Mouse (Mus musculus) MEL (cell line): ENCODE results near the gene Siah2.

Experiments
- BHLHE40 ChIP-seq: IDR thresholded peaks from 2 replicates; pipeline ENCODE4 v1.6.1; 2012; ENCODE audit warnings: low read depth, mild to moderate bottlenecking, inconsistent platforms, low read length, improper control_type of control experiment, borderline replicate concordance
- E2F4 ChIP-seq: IDR thresholded peaks from 2 replicates; pipeline ENCODE4 v1.6.1; 2011; ENCODE audit warnings: low read depth, low read length, improper control_type of control experiment, borderline replicate concordance
- GATA1 ChIP-seq: IDR thresholded peaks from 2 replicates; pipeline ENCODE4 v1.6.1; 2011; ENCODE audit warnings: low read depth, low read length, improper control_type of control experiment
- MAZ ChIP-seq: IDR thresholded peaks from 2 replicates; pipeline ENCODE4 v1.6.1; 2012; ENCODE audit warnings: low read depth, mild to moderate bottlenecking, inconsistent platforms, low read length, improper control_type of control experiment
- POLR2A ChIP-seq, 2 experiments: IDR thresholded peaks; 2 replicates each; pipeline ENCODE4 v1.6.1; 2011 to 2012; ENCODE audit warnings: low read length in 2 of 2, mild to moderate bottlenecking in 2 of 2, control low read depth in 1 of 2, improper control_type of control experiment in 1 of 2, low read depth in 1 of 2, moderate library complexity in 1 of 2; ENCODE audit not compliant: control insufficient read depth in 1 of 2, insufficient read depth in 1 of 2, poor library complexity in 1 of 2
- ZMIZ1 ChIP-seq: IDR thresholded peaks from 2 replicates; pipeline ENCODE4 v1.6.1; 2012; ENCODE audit warnings: low read depth, mild to moderate bottlenecking, inconsistent platforms, low read length, improper control_type of control experiment, moderate library complexity

- TF ChIP-seq GATA1 (no peak), ZMIZ1 (no peak), MAZ (no peak), POLR2A (IDR thresholded peaks at IDR 0.05; ENCODE audit: control insufficient read depth in 1 of 2, insufficient read depth in 1 of 2, low read depth in 1 of 2, low read length in 2 of 2, poor library complexity in 1 of 2) (no peak), E2F4 (no peak), BHLHE40 (no peak)
Measured at GRCm38 (mm10) chr3:58719461-58720230, 27.4 kb upstream of the Siah2 start.
